Mouse (Mus musculus): ENCODE results near the gene Nppb. TPM values are rescaled to one million over a fixed set of nuclear protein-coding genes. Genes with fewer than 3 reads are reported as not detected.

The Nppb gene
- polyA plus RNA-seq (2015; fragmentation: Nextera tagmentation; extraction: Ambion mirVana), result 0.37 and 0.44 TPM in 2 replicates

- no peaks in the 10 kb centered on the region for H3K9me3 ChIP-seq (replicated peaks)
- no peak within 1 kb of the TSS for H3K4me3 ChIP-seq (replicated peaks)
- H3K9ac ChIP-seq, result no peak within 1 kb of the TSS
- no peaks in the 10 kb centered on the region for H3K4me1 ChIP-seq
- no peaks in the 10 kb centered on the region for H3K27me3 ChIP-seq
- H3K36me3 ChIP-seq, result no peaks in the 10 kb centered on the region
- 22% methylated on average over 20 of the region's 20 CpGs for WGBS
- ATAC-seq (ENCODE audit: insufficient number of reproducible peaks, low FRiP score, low TSS enrichment, low read depth), result no peak
- H3K4me2 ChIP-seq (replicated peaks), result no peak within 1 kb of the TSS
- H3K27ac ChIP-seq (replicated peaks), result no peak within 1 kb of the TSS
Observed at GRCm38 (mm10) chr4:147985205-147986132, at the start of gene Nppb. Gene Nppb (plus strand): TSS chr4:147985788.

DNA sequence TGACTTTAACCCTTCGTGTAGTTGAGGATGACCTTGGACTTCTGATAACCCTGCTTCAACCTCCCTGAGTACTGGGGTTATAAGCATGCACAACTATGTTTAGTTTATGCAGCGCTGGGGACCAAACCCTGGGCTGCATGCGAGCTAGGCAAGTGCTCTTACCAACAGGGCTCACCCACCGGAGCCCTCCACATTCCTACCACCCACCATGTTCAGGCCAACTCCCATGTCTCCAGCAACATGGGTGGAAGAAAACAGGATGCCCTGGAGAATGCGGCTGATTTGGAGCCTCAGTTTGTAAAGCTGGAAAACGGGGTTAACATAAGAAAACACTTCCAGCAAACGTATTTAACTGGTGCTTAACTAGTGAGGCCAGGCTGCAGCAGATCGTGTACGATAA is 49.7 kb upstream of the Nppb start:
- Histone ChIP-seq H3K4me2 (replicated peaks) (peak overlapping the region; percentile 77), H3K4me3 (replicated peaks) (peak overlapping the region; percentile 83), H3K27ac (replicated peaks) (0 out of 2 replicates have a peak overlapping the region, but pooled peaks have one; percentile 78), H3K27me3 (no peaks in the 10 kb centered on the region), H3K36me3 (peaks cover 14% of the 10 kb centered on the region; the same call in 1 of the 2 replicates), H3K4me1 (peaks cover 77% of the 10 kb centered on the region), H3K9ac (peak overlapping the region; percentile 83), H3K9me3 (replicated peaks) (no peaks in the 10 kb centered on the region)
- no peak for ATAC-seq (ENCODE audit: insufficient number of reproducible peaks, low FRiP score, low TSS enrichment, low read depth)
- 16% methylated on average over 9 of the region's 9 CpGs for WGBS

- Histone ChIP-seq H3K4me2 (replicated peaks) (peak within 1 kb of the TSS; percentile 77), H3K4me3 (replicated peaks) (peak within 1 kb of the TSS; percentile 83), H3K36me3 (peaks cover 8% of the 10 kb centered on the region; the same call in 1 of the 2 replicates), H3K4me1 (peaks cover 79% of the 10 kb centered on the region), H3K9me3 (replicated peaks) (no peaks in the 10 kb centered on the region), H3K27ac (replicated peaks) (peak within 1 kb of the TSS; percentile 93), H3K9ac (peak within 1 kb of the TSS; percentile 83), H3K27me3 (no peaks in the 10 kb centered on the region)
- under 1% methylated on average over 51 of the region's 51 CpGs for WGBS
- peak; percentile 80 for ATAC-seq (ENCODE audit: insufficient number of reproducible peaks, low FRiP score, low TSS enrichment, low read depth)
Observed at GRCm38 (mm10) chr4:147936331-147936954, 49.1 kb upstream of the Nppb start, which contains the start of gene Plod1. Gene Plod1 (minus strand): TSS chr4:147936767.

- H3K27me3 ChIP-seq, result no peaks in the 10 kb centered on the region
- peaks cover 82% of the 10 kb centered on the region for H3K4me1 ChIP-seq
- H3K9me3 ChIP-seq (replicated peaks), result no peaks in the 10 kb centered on the region
- 0 out of 2 replicates have a peak, but pooled peaks cover 3% of the 10 kb centered on the region for H3K36me3 ChIP-seq
- H3K4me3 ChIP-seq (replicated peaks), result peak overlapping the region; percentile 83
- ATAC-seq (ENCODE audit: insufficient number of reproducible peaks, low FRiP score, low TSS enrichment, low read depth), result no peak
- peak overlapping the region; percentile 77 for H3K4me2 ChIP-seq (replicated peaks)
- H3K27ac ChIP-seq (replicated peaks), result peak overlapping the region; percentile 78; the same call in 1 of the 2 replicates
- 0 out of 2 replicates have a peak overlapping the region, but pooled peaks have one; percentile 83 for H3K9ac ChIP-seq
- WGBS, result 24% methylated on average over 3 of the region's 3 CpGs
Observed at GRCm38 (mm10) chr4:147937021-147937420, 48.6 kb upstream of the Nppb start.

GRCm38 (mm10) chr4:147937486-147937885 is 48.1 kb upstream of the Nppb start:
- no peaks in the 10 kb centered on the region for H3K9me3 ChIP-seq (replicated peaks)
- H3K4me1 ChIP-seq, result peaks cover 82% of the 10 kb centered on the region
- no peaks in the 10 kb centered on the region for H3K27me3 ChIP-seq
- no peak overlapping the region for H3K9ac ChIP-seq
- H3K4me2 ChIP-seq (replicated peaks), result no peak overlapping the region
- peak overlapping the region; percentile 93 for H3K27ac ChIP-seq (replicated peaks)
- WGBS, result 51% methylated on average over 5 of the region's 5 CpGs
- ATAC-seq (ENCODE audit: insufficient number of reproducible peaks, low FRiP score, low TSS enrichment, low read depth), result no peak
- no peak overlapping the region for H3K4me3 ChIP-seq (replicated peaks)
- no peaks in the 10 kb centered on the region for H3K36me3 ChIP-seq

DNA sequence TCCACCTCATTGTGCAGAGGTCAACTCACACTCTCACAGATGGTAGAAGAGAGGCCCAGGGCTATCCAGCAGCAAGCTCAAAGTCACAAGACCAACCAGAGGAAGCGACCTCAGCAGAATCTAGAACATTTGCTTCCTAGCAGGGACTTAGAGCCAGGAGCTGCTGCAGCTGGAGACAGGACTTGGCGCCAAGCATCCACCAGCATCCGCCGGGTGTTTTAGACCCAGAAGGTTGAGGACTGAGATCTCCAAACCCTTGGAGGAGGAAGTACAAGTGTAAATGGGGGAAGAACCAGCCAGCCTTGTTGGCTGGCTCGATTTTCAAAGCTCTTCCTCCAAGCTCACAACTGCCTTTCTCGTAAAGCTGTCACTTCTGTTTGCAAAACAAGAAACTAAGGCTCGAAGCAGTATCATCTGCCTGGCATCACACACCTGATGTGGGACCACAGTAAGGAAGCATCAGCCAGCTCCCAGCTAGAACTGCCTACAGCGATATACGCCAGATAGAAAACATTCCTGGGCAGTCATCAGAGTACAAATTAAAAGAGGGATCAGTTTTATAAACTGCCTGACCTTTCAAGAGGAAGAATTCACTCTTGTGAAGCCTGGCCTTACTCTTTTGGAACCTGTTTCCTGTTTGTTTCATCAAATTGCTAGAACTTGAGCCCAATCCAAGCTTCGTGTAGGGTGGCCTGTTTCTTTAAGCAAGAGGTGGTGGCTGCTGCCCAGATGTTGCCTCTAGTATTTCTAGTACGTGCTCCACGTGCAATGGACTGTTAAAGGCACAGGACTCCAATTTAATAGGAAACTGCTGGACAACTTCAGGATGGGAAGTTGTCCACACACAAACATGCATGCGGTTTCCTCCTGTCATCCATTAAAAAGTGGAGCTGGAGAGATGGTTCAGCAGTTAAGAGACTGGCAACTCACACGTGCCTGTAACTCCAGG is 47.2 kb upstream of the Nppb start:
- H3K27me3 ChIP-seq, result no peaks in the 10 kb centered on the region
- no peak overlapping the region for H3K4me3 ChIP-seq (replicated peaks)
- no peaks in the 10 kb centered on the region for H3K9me3 ChIP-seq (replicated peaks)
- H3K36me3 ChIP-seq, result 0 out of 2 replicates have a peak, but pooled peaks cover 6% of the 10 kb centered on the region
- WGBS, result 36% methylated on average over 14 of the region's 14 CpGs
- H3K27ac ChIP-seq (replicated peaks), result peak overlapping the region; percentile 93
- H3K4me1 ChIP-seq, result peaks cover 84% of the 10 kb centered on the region
- H3K4me2 ChIP-seq (replicated peaks), result 0 out of 2 replicates have a peak overlapping the region, but pooled peaks have one; percentile 10
- no peak for ATAC-seq (ENCODE audit: insufficient number of reproducible peaks, low FRiP score, low TSS enrichment, low read depth)
- no peak overlapping the region for H3K9ac ChIP-seq

DNA sequence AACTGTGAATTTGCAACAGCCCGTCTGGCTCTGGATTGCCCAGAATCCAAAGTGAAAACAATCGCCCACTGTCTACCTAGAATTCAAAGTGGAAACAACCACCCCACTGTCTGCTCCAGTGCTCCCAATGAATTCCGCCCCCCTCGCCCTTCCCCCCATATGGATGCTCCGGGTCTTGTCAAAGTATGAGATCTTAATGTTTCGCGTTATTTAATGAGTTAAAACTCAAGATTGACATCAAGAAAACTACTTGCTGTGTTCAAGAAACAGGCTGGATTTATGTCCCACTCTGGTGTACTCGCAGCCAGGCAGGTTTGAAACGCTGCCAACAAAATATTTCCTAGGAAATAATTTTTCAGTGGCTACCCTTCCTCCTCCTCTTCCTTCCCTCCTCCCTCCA is 45.5 kb upstream of the Nppb start:
- ATAC-seq (ENCODE audit: insufficient number of reproducible peaks, low FRiP score, low TSS enrichment, low read depth), result no peak
- Histone ChIP-seq H3K27me3 (no peaks in the 10 kb centered on the region), H3K36me3 (peaks cover 23% of the 10 kb centered on the region), H3K4me3 (replicated peaks) (peak overlapping the region; percentile 85), H3K4me2 (replicated peaks) (peak overlapping the region; percentile 99), H3K9ac (no peak overlapping the region), H3K9me3 (replicated peaks) (no peaks in the 10 kb centered on the region), H3K27ac (replicated peaks) (peak overlapping the region; percentile 93), H3K4me1 (peaks cover 67% of the 10 kb centered on the region)
- WGBS, result 22% methylated on average over 9 of the region's 9 CpGs

DNA sequence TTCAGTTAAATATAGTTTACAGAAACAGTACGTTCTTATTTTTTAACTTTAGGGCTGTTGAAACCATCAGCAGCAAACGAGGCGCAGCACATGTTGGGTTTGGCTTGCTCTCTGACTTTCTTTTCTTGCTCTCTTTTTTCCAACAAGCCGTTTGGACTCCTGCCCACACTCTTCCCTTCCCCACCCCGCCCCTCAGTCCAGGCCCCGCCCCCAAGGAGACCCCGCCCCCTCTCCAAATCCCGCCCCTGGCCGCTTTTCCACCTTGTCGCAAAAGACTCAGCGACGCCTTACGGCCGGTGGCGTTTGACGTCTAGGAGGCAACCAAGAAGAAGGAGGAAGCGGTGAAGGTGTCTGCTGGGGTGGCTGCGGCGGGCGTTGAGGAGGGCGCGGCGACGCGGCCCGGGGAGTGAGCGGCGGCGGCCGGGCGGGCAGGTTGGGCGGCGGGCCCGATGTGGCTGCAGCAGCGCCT is 45.0 kb upstream of the Nppb start, which contains the start of gene 2510039O18Rik:
Gene 2510039O18Rik, plus strand, starts transcription at position 320 of the 469 bp plus-strand sequence.
- Histone ChIP-seq H3K27me3 (no peaks in the 10 kb centered on the region), H3K4me2 (replicated peaks) (peak within 1 kb of the TSS; percentile 99), H3K36me3 (peaks cover 28% of the 10 kb centered on the region), H3K4me1 (peaks cover 64% of the 10 kb centered on the region), H3K4me3 (replicated peaks) (peak within 1 kb of the TSS; percentile 85), H3K27ac (replicated peaks) (peak within 1 kb of the TSS; percentile 93), H3K9me3 (replicated peaks) (no peaks in the 10 kb centered on the region), H3K9ac (peak within 1 kb of the TSS; percentile 75)
- under 1% methylated on average over 35 of the region's 35 CpGs for WGBS
- ATAC-seq (ENCODE audit: insufficient number of reproducible peaks, low FRiP score, low TSS enrichment, low read depth), result peak; percentile 41; the same call in 1 of the 2 replicates

- Histone ChIP-seq H3K4me1 (peaks cover 59% of the 10 kb centered on the region), H3K4me2 (replicated peaks) (peak overlapping the region; percentile 99), H3K27me3 (no peaks in the 10 kb centered on the region), H3K27ac (replicated peaks) (peak overlapping the region; percentile 83), H3K9ac (peak overlapping the region; percentile 75), H3K4me3 (replicated peaks) (peak overlapping the region; percentile 85), H3K36me3 (peaks cover 35% of the 10 kb centered on the region), H3K9me3 (replicated peaks) (no peaks in the 10 kb centered on the region)
- peak; percentile 36; the same call in 1 of the 2 replicates for ATAC-seq (ENCODE audit: insufficient number of reproducible peaks, low FRiP score, low TSS enrichment, low read depth)
- 6% methylated on average over 87 of the region's 88 CpGs for WGBS
Observed at GRCm38 (mm10) chr4:147941045-147942020, 44.3 kb upstream of the Nppb start.

Data from embryonic facial prominence, embryonic 15.5 days (tissue).